Mouse (Mus musculus) erythroblast, embryonic 14.5 days (primary cell): ENCODE results near the gene Rsrp1.

Source experiments
- GATA1 ChIP-seq: IDR thresholded peaks from 2 replicates; pipeline ENCODE4 v1.6.1; 2012; ENCODE audit warnings: low read length, inconsistent platforms, mixed read lengths
- TAL1 ChIP-seq: IDR thresholded peaks from 3 replicates; pipeline ENCODE4 v1.6.1; 2012; ENCODE audit warnings: low read length, inconsistent platforms, mixed read lengths

DNA sequence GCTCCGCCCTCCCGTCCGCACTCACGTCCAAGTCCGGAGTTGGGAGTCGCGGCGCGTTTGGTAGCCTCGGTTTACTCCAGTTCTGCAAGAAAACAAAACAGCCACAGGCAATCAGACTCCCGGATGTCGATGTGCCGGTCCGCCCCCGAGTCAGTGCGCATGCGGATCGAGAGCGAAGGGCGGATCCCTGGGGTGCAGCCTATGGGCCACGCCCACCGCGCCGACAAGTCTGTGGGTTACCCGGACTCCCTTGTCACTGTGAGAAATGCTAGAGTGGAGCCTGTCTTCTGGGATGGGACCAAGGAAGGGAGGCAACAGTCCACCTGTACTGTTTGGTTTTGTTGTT is 8.6 kb upstream of the Rsrp1 start, which contains the start of gene Tmem50a:
- TF ChIP-seq GATA1, result no peak
- TF ChIP-seq TAL1, result no peak
